Mouse (Mus musculus) embryonic facial prominence, embryonic 12.5 days (tissue): ENCODE measurements around the gene C130050O18Rik. TPM values are rescaled to one million over a fixed set of nuclear protein-coding genes. Genes with fewer than 3 reads are reported as not detected.

Experiments
- ATAC-seq: fragments of 200-750 bp; cut with Nextera tagmentation; 2 replicates; pipeline ENCODE4 v1.8.0; 2017; ENCODE audit not compliant: insufficient number of reproducible peaks, insufficient read depth, low FRiP score, low TSS enrichment
- H3K27ac ChIP-seq: fragments of 300-500 bp; sonication (generic); 2 replicates; pipeline ENCODE4 v1.5.1; 2016; ENCODE audit warnings: mild to moderate bottlenecking
- H3K27me3 ChIP-seq: fragments of 300-500 bp; sonication (generic); 2 replicates; pipeline ENCODE4 v1.6.1; 2016; ENCODE audit warnings: mild to moderate bottlenecking, moderate library complexity
- H3K36me3 ChIP-seq: fragments of 300-500 bp; sonication (generic); 2 replicates; pipeline ENCODE4 v1.6.1; 2016; ENCODE audit warnings: mild to moderate bottlenecking
- H3K4me1 ChIP-seq: fragments of 300-500 bp; sonication (generic); 2 replicates; pipeline ENCODE4 v1.6.1; 2016
- H3K4me2 ChIP-seq: fragments of 300-500 bp; sonication (generic); replicated peaks from 2 replicates; pipeline ENCODE4 v1.6.1; 2016; ENCODE audit warnings: mild to moderate bottlenecking, moderate library complexity
- H3K4me3 ChIP-seq: fragments of 300-500 bp; sonication (generic); 2 replicates; pipeline ENCODE4 v1.5.1; 2016; ENCODE audit warnings: mild to moderate bottlenecking
- H3K9ac ChIP-seq: fragments of 300-500 bp; sonication (generic); 2 replicates; pipeline ENCODE4 v1.6.1; 2016; ENCODE audit warnings: mild to moderate bottlenecking, moderate library complexity
- H3K9me3 ChIP-seq: fragments of 300-500 bp; sonication (generic); 2 replicates; pipeline ENCODE4 v1.6.1; 2016; ENCODE audit warnings: mild to moderate bottlenecking, moderate library complexity
- WGBS: fragments of 180-500 bp; shearing (Covaris S2); methylation state at CpG from one replicate; pipeline ENCODE4 v1.1.7; 2016; 5-methylcytosine and 5-hydroxymethylcytosine counted together
- polyA plus RNA-seq: library from polyadenylated mRNA; unstranded; fragments of >200 nt; fragmentation: Nextera tagmentation; extraction: Ambion mirVana; gene quantifications from 2 replicates; pipeline ENCODE4 v1.2.1, GENCODE M21; 2016

C130050O18Rik gene
- polyA plus RNA-seq, 1 experiment from 2014 or later, result 0.77 TPM

DNA sequence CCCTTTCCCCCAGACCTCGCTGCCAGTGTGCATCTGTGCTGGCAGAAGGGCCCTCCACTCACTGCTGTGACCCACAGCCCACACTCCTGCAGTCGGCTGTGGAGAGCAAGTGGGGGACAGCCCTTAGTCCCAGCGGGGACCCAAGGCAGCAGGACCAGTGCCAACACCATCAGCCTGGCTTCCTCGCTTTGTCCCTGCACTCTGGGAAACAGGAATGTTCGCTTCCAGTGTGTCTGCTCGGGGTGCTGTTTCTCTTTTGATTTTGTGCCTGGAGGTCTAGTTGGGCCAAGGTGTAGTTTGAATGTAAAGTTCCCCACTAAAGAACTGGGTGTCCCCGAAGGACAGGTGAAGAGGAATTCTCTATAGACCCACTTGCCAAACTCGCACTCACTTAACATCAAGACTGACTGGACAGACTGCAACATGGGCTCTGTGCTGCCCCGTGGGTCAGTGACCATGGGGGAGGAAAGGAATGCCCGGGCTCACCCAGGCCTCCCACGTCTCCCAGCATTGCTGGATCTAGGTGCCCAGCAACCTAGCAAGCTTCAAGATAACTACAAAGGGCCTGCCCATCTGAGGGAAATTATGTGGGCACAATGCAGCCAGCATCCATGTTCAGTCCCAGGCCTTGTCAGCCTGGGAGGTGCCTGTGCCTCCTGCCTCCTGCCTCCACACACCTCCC, 13.6 kb upstream of the C130050O18Rik start:
- Histone ChIP-seq H3K9me3 (no peaks in the 10 kb centered on the region), H3K9ac (no peak overlapping the region), H3K4me2 (no peak overlapping the region; the same call in 1 of the 2 replicates), H3K36me3 (no peaks in the 10 kb centered on the region), H3K4me1 (peaks cover 34% of the 10 kb centered on the region), H3K4me3 (no peak overlapping the region), H3K27me3 (no peaks in the 10 kb centered on the region), H3K27ac (no peak overlapping the region)
- no peak for ATAC-seq
- 77% methylated on average over 11 of the region's 11 CpGs for WGBS

DNA sequence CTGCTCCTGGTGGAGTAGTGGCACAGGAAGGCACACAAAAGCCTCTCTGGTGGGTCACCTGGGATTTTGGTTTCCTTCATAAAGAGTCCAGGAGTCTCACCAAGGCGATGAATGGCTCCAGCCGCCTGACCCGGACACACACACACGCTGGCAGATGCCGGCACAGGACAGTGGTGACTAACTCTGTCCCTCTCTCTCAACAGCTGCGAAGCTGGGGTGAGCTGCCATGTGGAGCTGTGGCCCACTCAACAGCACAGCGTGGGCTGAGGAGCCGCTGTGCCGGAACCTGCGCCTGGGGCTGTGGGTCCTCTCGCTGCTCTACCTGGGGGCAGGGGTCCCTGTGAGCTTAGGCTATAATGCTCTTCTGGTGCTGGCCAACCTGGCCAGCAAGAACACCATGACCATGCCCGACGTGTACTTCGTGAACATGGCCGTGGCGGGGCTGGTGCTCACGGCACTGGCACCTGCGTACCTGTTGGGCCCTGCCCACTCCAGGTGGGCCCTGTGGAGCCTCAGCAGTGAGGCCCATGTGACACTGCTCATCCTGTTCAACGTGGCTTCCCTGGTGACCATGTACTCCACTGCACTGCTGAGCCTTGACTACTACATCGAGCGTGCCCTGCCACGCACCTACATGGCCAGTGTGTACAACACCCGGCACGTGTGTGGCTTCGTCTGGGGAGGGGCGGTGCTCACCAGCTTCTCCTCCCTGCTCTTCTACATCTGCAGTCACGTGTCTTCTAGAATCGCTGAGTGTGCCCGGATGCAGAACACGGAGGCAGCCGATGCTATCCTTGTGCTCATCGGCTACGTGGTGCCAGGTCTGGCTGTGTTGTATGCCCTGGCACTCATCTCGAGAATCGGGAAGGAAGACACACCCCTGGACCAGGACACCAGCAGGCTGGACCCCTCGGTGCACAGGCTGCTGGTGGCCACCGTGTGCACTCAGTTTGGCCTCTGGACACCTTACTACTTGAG, 12.6 kb upstream of the C130050O18Rik start:
- H3K4me2 ChIP-seq, result no peak overlapping the region
- ATAC-seq, result no peak
- H3K9ac ChIP-seq, result no peak overlapping the region
- WGBS, result 95% methylated on average over 37 of the region's 37 CpGs
- H3K27ac ChIP-seq, result no peak overlapping the region
- no peak overlapping the region for H3K4me3 ChIP-seq
- H3K4me1 ChIP-seq, result peaks cover 32% of the 10 kb centered on the region
- no peaks in the 10 kb centered on the region for H3K27me3 ChIP-seq
- H3K9me3 ChIP-seq, result no peaks in the 10 kb centered on the region
- H3K36me3 ChIP-seq, result no peaks in the 10 kb centered on the region

DNA sequence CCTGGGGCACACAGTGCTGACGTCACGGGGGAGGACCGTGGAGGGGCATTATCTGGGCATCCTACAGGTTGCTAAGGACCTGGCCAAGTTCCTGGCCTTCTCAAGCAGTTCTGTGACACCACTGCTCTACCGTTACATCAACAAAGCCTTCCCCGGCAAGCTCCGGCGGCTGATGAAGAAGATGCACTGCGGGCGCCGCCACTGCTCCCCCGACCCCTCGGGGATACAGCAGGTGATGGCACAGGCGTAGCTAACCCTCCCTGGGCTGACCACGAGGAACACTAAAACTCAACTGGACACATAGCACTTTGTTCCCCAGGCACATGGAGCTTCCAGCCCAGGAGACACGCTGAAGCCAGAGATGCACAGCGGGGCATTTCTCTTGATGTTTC, 11.9 kb upstream of the C130050O18Rik start:
- H3K27me3 ChIP-seq, result no peaks in the 10 kb centered on the region
- no peak overlapping the region for H3K27ac ChIP-seq
- no peaks in the 10 kb centered on the region for H3K36me3 ChIP-seq
- no peak for ATAC-seq
- peaks cover 25% of the 10 kb centered on the region for H3K4me1 ChIP-seq
- H3K9me3 ChIP-seq, result no peaks in the 10 kb centered on the region
- no peak overlapping the region for H3K4me3 ChIP-seq
- no peak overlapping the region for H3K9ac ChIP-seq
- no peak overlapping the region for H3K4me2 ChIP-seq
- whole genome bisulfite sequencing, result 88% methylated on average over 16 of the region's 16 CpGs

DNA sequence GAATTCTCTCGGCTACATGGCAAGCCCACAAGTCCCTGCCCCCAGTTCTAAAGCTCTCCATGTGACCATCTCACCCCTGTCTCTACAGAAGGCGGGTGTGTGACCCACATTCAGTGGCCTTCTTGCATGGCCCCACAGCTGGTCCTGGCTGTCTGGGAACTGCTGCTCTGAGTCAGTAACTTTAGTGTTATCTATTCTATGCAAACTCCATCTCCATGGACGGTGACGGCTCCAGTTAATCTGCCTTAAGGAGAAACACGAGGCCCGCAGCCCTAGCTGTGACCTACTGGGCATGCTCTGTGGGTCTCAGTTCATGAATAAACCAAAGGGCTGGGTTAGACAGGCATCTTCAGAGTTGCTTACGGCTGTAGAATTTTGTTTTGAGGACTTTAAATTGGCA, 10.7 kb upstream of the C130050O18Rik start:
- 58% methylated on average over 7 of the region's 7 CpGs for WGBS
- H3K36me3 ChIP-seq, result no peaks in the 10 kb centered on the region
- no peak overlapping the region for H3K9ac ChIP-seq
- no peak overlapping the region for H3K4me2 ChIP-seq
- no peaks in the 10 kb centered on the region for H3K27me3 ChIP-seq
- no peak overlapping the region for H3K4me3 ChIP-seq
- peaks cover 15% of the 10 kb centered on the region for H3K4me1 ChIP-seq
- ATAC-seq, result no peak
- no peak overlapping the region for H3K27ac ChIP-seq
- no peaks in the 10 kb centered on the region for H3K9me3 ChIP-seq

DNA sequence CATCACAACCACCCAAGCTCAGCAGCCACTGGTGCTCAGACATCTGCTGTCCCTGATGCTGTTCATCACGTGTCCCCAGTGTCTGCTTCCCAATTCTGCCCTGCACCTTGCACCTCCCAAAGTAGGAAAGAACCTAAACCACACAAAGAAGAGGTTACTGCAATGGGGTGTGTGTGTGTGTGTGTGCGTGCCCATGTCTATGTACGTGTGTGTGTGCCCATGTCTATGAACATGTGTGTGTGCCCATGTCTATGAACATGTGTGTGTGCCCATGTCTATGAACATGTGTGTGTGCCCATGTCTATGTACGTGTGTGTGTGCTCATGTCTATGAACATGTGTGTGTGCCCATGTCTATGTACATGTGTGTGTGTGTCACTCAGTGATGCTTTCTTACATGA, 9.6 kb upstream of the C130050O18Rik start:
- H3K9ac ChIP-seq, result no peak overlapping the region
- H3K27me3 ChIP-seq, result no peaks in the 10 kb centered on the region
- no peak overlapping the region for H3K4me2 ChIP-seq
- H3K9me3 ChIP-seq, result no peaks in the 10 kb centered on the region
- WGBS, result 93% methylated on average over 4 of the region's 4 CpGs
- H3K4me3 ChIP-seq, result no peak overlapping the region
- H3K36me3 ChIP-seq, result no peaks in the 10 kb centered on the region
- ATAC-seq, result no peak
- peaks cover 6% of the 10 kb centered on the region; the same call in 1 of the 2 replicates for H3K4me1 ChIP-seq
- H3K27ac ChIP-seq, result no peak overlapping the region

DNA sequence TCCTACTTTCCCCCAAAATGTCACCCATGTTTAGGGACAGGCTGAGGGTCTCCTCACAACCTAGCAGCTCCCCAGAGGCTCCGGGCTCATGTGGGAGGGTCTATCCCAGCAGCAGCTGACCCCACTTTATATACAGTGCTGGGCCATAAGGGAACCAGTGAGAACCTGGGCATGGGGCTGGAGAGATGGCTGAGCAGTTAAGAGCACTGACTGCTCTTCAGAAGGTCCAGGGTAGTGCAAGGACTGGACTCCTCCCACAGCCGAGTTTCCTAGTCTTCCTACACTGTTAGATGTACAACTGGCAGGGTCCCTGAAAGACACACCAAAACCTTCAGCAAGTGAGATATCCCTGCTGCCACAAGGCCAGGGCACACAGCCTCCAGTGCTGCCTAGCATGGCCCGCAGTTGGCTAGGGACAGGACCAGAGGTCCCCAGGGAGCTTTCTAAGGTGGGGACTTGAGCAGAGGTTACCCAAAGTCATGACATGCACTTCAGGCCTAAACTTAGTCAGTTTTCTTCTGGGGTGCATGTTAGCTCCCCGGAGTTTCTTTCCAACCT, 7.6 kb upstream of the C130050O18Rik start:
- no peak; the same call in 1 of the 2 replicates for ATAC-seq
- Histone ChIP-seq H3K9me3 (no peaks in the 10 kb centered on the region), H3K4me1 (peaks cover 3% of the 10 kb centered on the region; the same call in 1 of the 2 replicates), H3K27ac (no peak overlapping the region), H3K27me3 (no peaks in the 10 kb centered on the region), H3K4me3 (no peak overlapping the region), H3K4me2 (no peak overlapping the region), H3K36me3 (no peaks in the 10 kb centered on the region), H3K9ac (no peak overlapping the region)
- 85% methylated on average over 4 of the region's 4 CpGs for WGBS

DNA sequence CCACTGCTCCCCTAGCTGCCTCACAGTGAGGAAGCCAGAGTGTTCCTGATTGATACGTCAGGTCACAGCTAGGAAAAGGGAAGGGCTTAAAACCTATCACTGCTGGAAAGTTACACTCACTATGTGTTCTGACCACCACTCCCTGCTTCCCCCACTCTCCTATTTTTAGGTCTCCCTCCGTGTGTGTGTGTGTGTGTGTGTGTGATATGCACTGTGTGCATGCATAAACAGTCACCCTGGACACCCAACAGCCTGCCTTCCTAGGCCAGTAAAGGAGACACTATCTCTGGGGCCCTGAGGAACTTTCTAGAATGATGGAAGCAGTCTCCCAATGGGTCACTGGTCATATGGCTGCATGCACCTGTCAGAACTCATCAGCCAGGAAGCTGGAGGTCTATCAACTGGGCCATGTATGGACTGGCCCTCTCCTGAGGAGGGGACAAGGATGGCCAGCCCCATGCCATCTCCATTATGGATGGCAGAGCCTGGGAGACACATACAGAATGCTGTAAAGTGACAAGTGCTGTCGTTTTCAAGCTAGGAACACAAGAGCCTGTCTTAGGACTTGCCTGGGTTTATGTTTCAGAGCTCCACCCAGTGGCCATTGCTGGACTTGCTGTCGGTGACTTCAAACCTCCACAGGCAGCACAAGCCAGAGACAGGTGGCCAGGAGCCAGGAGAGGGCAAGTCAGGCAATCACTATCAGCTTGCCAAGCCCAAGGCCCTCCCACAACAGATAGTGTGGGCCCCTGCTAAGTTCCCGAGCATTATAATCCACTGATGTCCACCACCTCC, 6.9 kb upstream of the C130050O18Rik start:
- Histone ChIP-seq H3K27ac (no peak overlapping the region), H3K4me3 (no peak overlapping the region), H3K27me3 (no peaks in the 10 kb centered on the region), H3K36me3 (no peaks in the 10 kb centered on the region), H3K4me2 (no peak overlapping the region), H3K9me3 (no peaks in the 10 kb centered on the region), H3K4me1 (peaks cover 3% of the 10 kb centered on the region; the same call in 1 of the 2 replicates), H3K9ac (no peak overlapping the region)
- WGBS, result 43% methylated on average over 5 of the region's 5 CpGs
- ATAC-seq, result no peak

DNA sequence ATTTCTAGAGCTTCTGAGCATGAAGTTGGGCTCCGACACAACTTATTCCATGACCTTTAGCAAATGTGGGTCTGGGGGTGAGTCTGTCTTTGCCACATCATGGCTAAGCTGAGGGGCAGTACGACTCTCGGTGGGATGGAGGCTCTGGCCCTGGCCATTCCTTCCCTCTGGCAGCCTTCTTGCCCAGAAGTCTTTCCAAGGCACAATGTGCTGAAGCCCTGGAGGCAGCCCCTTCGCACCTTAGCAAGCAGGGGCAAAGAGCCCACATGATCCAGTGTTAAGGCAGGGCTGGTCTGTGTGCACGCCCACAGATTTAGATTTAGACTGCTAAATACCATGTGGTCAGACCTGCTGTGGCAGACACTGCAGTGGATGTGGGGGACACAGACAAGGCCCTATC, 6.3 kb upstream of the C130050O18Rik start:
- no peak overlapping the region for H3K27ac ChIP-seq

DNA sequence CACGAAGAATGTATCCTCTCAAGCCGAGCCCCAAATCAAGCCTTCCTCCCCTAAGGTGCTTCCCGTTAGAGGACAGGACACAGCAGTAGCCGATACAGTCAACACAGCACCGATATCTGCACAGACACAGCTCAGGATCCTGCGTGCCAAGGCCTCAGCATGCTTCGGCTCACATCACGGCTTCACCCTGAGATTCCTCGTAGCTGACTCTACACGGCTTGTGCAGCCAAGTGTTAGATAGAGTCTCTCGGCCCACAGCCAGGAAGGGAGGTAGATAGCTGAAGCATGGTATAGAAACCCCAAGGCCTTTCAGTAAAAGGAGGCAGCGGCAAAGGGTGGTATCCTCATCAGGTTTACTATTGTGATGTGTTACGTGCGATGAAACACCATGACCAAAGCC, 5.1 kb upstream of the C130050O18Rik start:
- no peak overlapping the region for H3K9ac ChIP-seq
- ATAC-seq, result no peak
- no peak overlapping the region for H3K4me2 ChIP-seq
- H3K4me1 ChIP-seq, result 0 out of 2 replicates have a peak, but pooled peaks cover 1% of the 10 kb centered on the region
- no peaks in the 10 kb centered on the region for H3K36me3 ChIP-seq
- WGBS, result 90% methylated on average over 14 of the region's 14 CpGs
- H3K27me3 ChIP-seq, result no peaks in the 10 kb centered on the region
- no peak overlapping the region for H3K27ac ChIP-seq
- H3K9me3 ChIP-seq, result no peaks in the 10 kb centered on the region
- no peak overlapping the region for H3K4me3 ChIP-seq

More for the DNA sequence above, 6.3 kb upstream of the C130050O18Rik start:
- WGBS, result 83% methylated on average over 5 of the region's 5 CpGs
- no peaks in the 10 kb centered on the region for H3K27me3 ChIP-seq
- no peaks in the 10 kb centered on the region for H3K36me3 ChIP-seq
- H3K4me3 ChIP-seq, result no peak overlapping the region
- ATAC-seq, result no peak
- no peaks in the 10 kb centered on the region for H3K9me3 ChIP-seq
- H3K9ac ChIP-seq, result no peak overlapping the region
- H3K4me1 ChIP-seq, result peaks cover 3% of the 10 kb centered on the region; the same call in 1 of the 2 replicates
- H3K4me2 ChIP-seq, result no peak overlapping the region

DNA sequence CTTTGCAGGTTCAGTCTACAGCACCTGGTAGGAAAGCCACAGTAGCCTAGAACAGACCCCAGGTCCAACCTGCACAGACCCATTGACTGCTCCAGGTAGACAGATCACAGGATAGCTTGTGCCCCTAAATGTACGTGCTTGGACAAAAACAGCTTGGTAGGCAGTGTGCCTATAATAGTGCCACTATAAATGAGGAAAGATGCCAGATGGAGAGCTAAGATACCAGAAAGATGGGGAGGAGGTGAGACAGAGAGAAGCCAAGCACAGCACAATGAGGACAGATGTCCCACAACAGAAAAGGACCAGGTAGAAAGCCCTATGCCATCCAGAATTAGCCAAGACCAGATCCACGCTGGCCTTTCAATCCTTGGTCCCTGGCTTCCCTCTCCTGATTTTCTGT, 3.0 kb upstream of the C130050O18Rik start:
- no peak overlapping the region for H3K4me2 ChIP-seq
- H3K36me3 ChIP-seq, result no peaks in the 10 kb centered on the region
- H3K27ac ChIP-seq, result no peak overlapping the region
- H3K4me3 ChIP-seq, result no peak overlapping the region
- H3K9ac ChIP-seq, result no peak overlapping the region
- ATAC-seq, result no peak
- H3K4me1 ChIP-seq, result peaks cover 17% of the 10 kb centered on the region; the same call in 1 of the 2 replicates
- no peaks in the 10 kb centered on the region for H3K9me3 ChIP-seq
- WGBS, result 89% methylated on average over 2 of the region's 2 CpGs
- no peaks in the 10 kb centered on the region for H3K27me3 ChIP-seq

DNA sequence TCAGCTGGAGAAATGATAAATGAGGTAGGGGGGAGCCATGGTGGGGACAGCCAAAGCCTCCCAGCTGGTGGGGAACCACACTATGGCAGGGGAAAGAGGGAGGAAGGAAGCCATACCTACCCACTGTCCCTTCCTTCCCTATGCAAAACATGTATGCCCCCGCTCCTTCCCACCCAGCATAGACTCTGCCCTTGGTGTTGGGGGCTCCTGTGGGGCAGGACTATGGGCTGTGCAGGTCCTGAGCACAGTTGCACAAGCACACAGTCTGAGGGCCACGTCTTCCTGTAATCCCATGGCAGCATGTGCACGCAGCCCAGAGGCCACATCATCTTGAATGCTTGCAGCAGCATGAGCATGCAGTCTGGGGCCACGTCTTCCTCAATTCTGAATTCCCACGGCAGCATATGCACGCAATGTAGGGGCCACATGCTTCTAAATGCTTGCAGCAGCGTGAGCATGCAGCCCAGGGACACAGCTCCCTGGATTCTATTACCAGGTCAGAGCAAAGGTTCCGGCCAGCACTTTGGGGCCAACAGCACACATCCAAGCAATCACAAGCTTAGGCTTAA, 1.3 kb upstream of the C130050O18Rik start:
- WGBS, result 75% methylated on average over 8 of the region's 8 CpGs
- no peak overlapping the region for H3K4me2 ChIP-seq
- H3K9ac ChIP-seq, result no peak overlapping the region

More for the DNA sequence above, 1.3 kb upstream of the C130050O18Rik start:
- Histone ChIP-seq H3K36me3 (no peaks in the 10 kb centered on the region), H3K9me3 (no peaks in the 10 kb centered on the region), H3K4me3 (no peak overlapping the region), H3K27ac (no peak overlapping the region), H3K27me3 (no peaks in the 10 kb centered on the region), H3K4me1 (peaks cover 25% of the 10 kb centered on the region; the same call in 1 of the 2 replicates)
- ATAC-seq, result no peak
